Mouse (Mus musculus) kidney, adult 2 months (tissue): ENCODE data around the gene Cnot6. TPM values are rescaled to one million over a fixed set of nuclear protein-coding genes. Genes with fewer than 3 reads are reported as not detected.
A peak's percentile ranks its signal among the peaks of the same experiment; 100 is the strongest.

Experiments used
- DNase-seq: peaks from one replicate; pipeline ENCODE4 v3.0.0; 2021
- H3K27ac ChIP-seq: fragments of 200-500 bp; 2 replicates; pipeline ENCODE4 v1.5.1; 2012; ENCODE audit warnings: low read depth, low read length, control low read depth, inconsistent platforms; ENCODE audit not compliant: insufficient read depth
- H3K27me3 ChIP-seq: fragments of 200-500 bp; replicated peaks from 2 replicates; pipeline ENCODE4 v1.6.1; 2012; ENCODE audit warnings: mild to moderate bottlenecking, moderate library complexity, low read length, inconsistent platforms; ENCODE audit not compliant: control insufficient read depth, insufficient read depth
- H3K36me3 ChIP-seq: fragments of 200-500 bp; 2 replicates; pipeline ENCODE4 v1.6.1; 2012; ENCODE audit warnings: mild to moderate bottlenecking, moderate library complexity, low read length, inconsistent platforms; ENCODE audit not compliant: control insufficient read depth, insufficient read depth
- H3K4me1 ChIP-seq: fragments of 200-500 bp; 2 replicates; pipeline ENCODE4 v1.6.1; 2011; ENCODE audit warnings: low read length; ENCODE audit not compliant: control insufficient read depth, insufficient read depth
- H3K4me3 ChIP-seq: fragments of 200-500 bp; 2 replicates; pipeline ENCODE4 v1.5.1; 2011; ENCODE audit warnings: mild to moderate bottlenecking, low read depth, low read length, control low read depth; ENCODE audit not compliant: insufficient read depth
- CTCF ChIP-seq: fragments of 200-500 bp; conservative IDR thresholded peaks from 2 replicates; pipeline ENCODE4 v1.5.1; 2011; ENCODE audit warnings: low read depth, mild to moderate bottlenecking, control low read depth, low read length, moderate library complexity, mixed read lengths; ENCODE audit not compliant: insufficient read depth, insufficient read length
- POLR2A ChIP-seq: fragments of 200-500 bp; IDR thresholded peaks from one replicate; pipeline ENCODE4 v1.6.1; 2011; ENCODE audit warnings: low read depth, low read length, control low read depth
- WGBS: fragments of 180-500 bp; shearing (Covaris S2); methylation state at CpG from one replicate; pipeline ENCODE4 v1.1.7; 2018; 5-methylcytosine and 5-hydroxymethylcytosine counted together
- polyA plus RNA-seq: library from polyadenylated mRNA; depleted of rRNA; stranded (reverse); fragments of >200 nt; gene quantifications from 2 replicates; pipeline ENCODE4 v1.2.3, GENCODE M21; 2012; rRNA removed

Cnot6 gene
- polyA plus RNA-seq, 1 experiment: 14.1 TPM

DNA sequence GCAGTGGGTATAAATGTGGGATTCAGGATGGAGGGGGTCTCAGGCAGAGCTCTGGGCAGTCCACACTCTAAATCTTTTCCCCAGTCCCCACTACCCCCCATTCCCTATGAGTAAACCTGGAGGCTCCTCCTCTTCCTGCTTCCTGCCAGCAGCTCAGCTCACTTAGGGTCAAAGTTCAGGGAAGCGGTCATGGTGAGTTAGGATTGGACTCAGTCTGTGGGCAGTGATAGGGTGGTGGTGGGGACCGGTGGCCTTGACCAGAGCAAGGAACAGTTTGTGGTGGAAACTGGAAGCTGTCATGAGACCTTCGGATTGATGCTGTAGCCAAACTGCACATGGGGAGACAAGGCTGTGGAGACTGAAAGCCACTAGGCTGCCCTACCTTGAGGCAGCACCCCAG, 88.4 kb downstream of the Cnot6 start:
- DNase-seq: peak; percentile 17
- WGBS: 68% methylated on average over 3 of the region's 3 CpGs
- no peak overlapping the region for H3K27ac ChIP-seq
- H3K4me1 ChIP-seq: no peaks in the 10 kb centered on the region
- no peak overlapping the region for H3K4me3 ChIP-seq
- no peaks in the 10 kb centered on the region for H3K27me3 ChIP-seq
- H3K36me3 ChIP-seq: no peaks in the 10 kb centered on the region
- TF ChIP-seq CTCF (no peak), POLR2A (no peak)

- TF ChIP-seq CTCF: no peak
- H3K36me3 ChIP-seq: no peaks in the 10 kb centered on the region
- 66% methylated on average over 5 of the region's 5 CpGs for WGBS
- no peak overlapping the region for H3K27ac ChIP-seq
- no peaks in the 10 kb centered on the region for H3K27me3 ChIP-seq
- no peak overlapping the region for H3K4me3 ChIP-seq
- no peaks in the 10 kb centered on the region for H3K4me1 ChIP-seq
- DNase-seq: peak; percentile 43
Measured at GRCm38 (mm10) chr11:49621953-49622352, 90.6 kb downstream of the Cnot6 start.

Other genes with a start within 250 kb of the Cnot6 start
- gene Olfr1386, start 247.7 kb downstream of the Cnot6 start, polyA plus RNA-seq: not detected in 2 replicates
- not detected in 2 replicates for gene Olfr1385, start 223.7 kb downstream of the Cnot6 start, polyA plus RNA-seq
- gene Olfr1384, start 206.0 kb downstream of the Cnot6 start, polyA plus RNA-seq: not detected in 2 replicates
- not detected in 2 replicates for gene Olfr1383, start 193.1 kb downstream of the Cnot6 start, polyA plus RNA-seq
- not detected in 2 replicates for gene Olfr1382, start 184.5 kb downstream of the Cnot6 start, polyA plus RNA-seq
- not detected in 2 replicates for gene Olfr1381, start 169.3 kb downstream of the Cnot6 start, polyA plus RNA-seq
- not detected in 2 replicates for gene Olfr1380, start 155.8 kb downstream of the Cnot6 start, polyA plus RNA-seq
- gene Flt4, start 103.5 kb downstream of the Cnot6 start, polyA plus RNA-seq: 9.7 and 9.9 TPM in 2 replicates
- gene Scgb3a1, start 49.1 kb downstream of the Cnot6 start, polyA plus RNA-seq: not detected in 2 replicates
- 7.1 and 7.9 TPM in 2 replicates for gene Gfpt2, start 81.5 kb upstream of the Cnot6 start, polyA plus RNA-seq
- 20.0 and 23.0 TPM in 2 replicates for gene Mapk9, start 134.0 kb upstream of the Cnot6 start, polyA plus RNA-seq
- gene Rasgef1c, start 189.1 kb upstream of the Cnot6 start, polyA plus RNA-seq: 0.11 and 0.24 TPM in 2 replicates